Mouse (Mus musculus) adrenal gland, adult (tissue): Measurements from ENCODE around the gene Gm3127.
"Not testable (repeated sequence)": the region's sequence is repeated elsewhere in the genome, so short reads cannot be mapped to it uniquely, and the experiment has no call there.

Experiments used
- DNase-seq, 2 experiments: peaks; one replicate each; pipeline ENCODE4 v3.0.0; 2022 to 2023; ENCODE audit warnings: low spot score in 1 of 2; ENCODE audit not compliant: inconsistent age in 2 of 2

Gene Gm3127

GRCm38 (mm10) chr14:4164730-4165129 lies at the start of gene Gm3127:
Gene Gm3127, plus strand, starts transcription at chr14:4165030.
- DNase-seq, result not testable (repeated sequence)

GRCm38 (mm10) chr14:4141646-4142045 lies 23.2 kb upstream of the Gm3127 start:
- not testable (repeated sequence) for DNase-seq

GRCm38 (mm10) chr14:4182030-4182429 lies 17.2 kb downstream of the Gm3127 start:
- DNase-seq, result not testable (repeated sequence)

GRCm38 (mm10) chr14:4182491-4183210 lies 17.8 kb downstream of the Gm3127 start, which contains the start of gene Gm2974:
Gene Gm2974, plus strand, starts transcription at chr14:4182576.
- peak; percentile 4 to 14 for DNase-seq

GRCm38 (mm10) chr14:4183375-4183774 lies 18.5 kb downstream of the Gm3127 start:
- DNase-seq, result not testable (repeated sequence)
